Mouse (Mus musculus) ES-E14 (cell line): ENCODE measurements around the gene Pmm1.

Experiments
- MAFK ChIP-seq: IDR thresholded peaks from 2 replicates; pipeline ENCODE4 v1.6.1; 2014; ENCODE audit warnings: mild to moderate bottlenecking, low read depth, low read length, inconsistent platforms; ENCODE audit not compliant: insufficient read depth
- ZC3H11A ChIP-seq: IDR thresholded peaks from 2 replicates; pipeline ENCODE4 v1.6.1; 2012; ENCODE audit warnings: low read depth, mild to moderate bottlenecking, inconsistent platforms, low read length, borderline replicate concordance
- ZNF384 ChIP-seq: IDR thresholded peaks from 2 replicates; pipeline ENCODE4 v1.6.1; 2012; ENCODE audit warnings: low read depth, low read length, inconsistent platforms

DNA sequence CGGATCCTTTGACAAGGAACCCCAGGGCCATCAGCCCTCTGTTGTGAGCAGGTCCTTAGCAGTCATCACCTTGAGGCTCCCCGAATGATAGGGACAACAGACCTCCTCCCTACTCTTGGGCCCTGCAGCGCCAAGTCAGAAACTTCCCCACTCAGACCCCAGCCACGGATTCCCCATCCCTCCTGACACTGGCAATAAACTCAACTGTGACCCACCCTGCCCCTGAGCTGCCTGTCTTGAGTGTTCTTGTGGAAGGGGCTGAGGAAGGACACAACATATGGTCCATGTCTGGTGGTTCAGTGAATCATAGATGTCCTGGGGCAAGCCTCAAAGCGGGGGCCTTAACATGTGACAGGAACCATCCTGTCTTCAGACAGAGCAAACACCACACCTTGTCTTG lies 10.0 kb downstream of the Pmm1 start:
- no peak for TF ChIP-seq ZC3H11A
- no peak for TF ChIP-seq MAFK
- TF ChIP-seq ZNF384: no peak
